Mouse (Mus musculus) intestine, embryonic 14.5 days (tissue): ENCODE results near the gene Xpnpep1. TPM values are rescaled to one million over a fixed set of nuclear protein-coding genes. Genes with fewer than 3 reads are reported as not detected.

Experiments used
- ATAC-seq: fragments of 200-750 bp; cut with Nextera tagmentation; replicated peaks from 2 replicates; pipeline ENCODE4 v1.8.0; 2017; ENCODE audit warnings: low read depth, moderate number of reproducible peaks, moderate TSS enrichment, moderate library complexity; ENCODE audit not compliant: low FRiP score, low TSS enrichment
- DNase-seq: peaks from one replicate; pipeline ENCODE4 v3.0.0-alpha.2; 2018; ENCODE audit warnings: low spot score
- H3K27ac ChIP-seq: fragments of 300-500 bp; sonication (generic); 2 replicates; pipeline ENCODE4 v1.5.1; 2014; ENCODE audit warnings: low read depth, mild to moderate bottlenecking, control low read depth
- H3K27me3 ChIP-seq: fragments of 300-500 bp; sonication (generic); replicated peaks from 2 replicates; pipeline ENCODE4 v1.6.1; 2014; ENCODE audit warnings: low read length, control low read depth; ENCODE audit not compliant: control insufficient read depth, insufficient read depth
- H3K36me3 ChIP-seq: fragments of 300-500 bp; sonication (generic); 2 replicates; pipeline ENCODE4 v1.6.1; 2014; ENCODE audit warnings: low read length, control low read depth; ENCODE audit not compliant: control insufficient read depth, insufficient read depth
- H3K4me1 ChIP-seq: fragments of 300-500 bp; sonication (generic); replicated peaks from 2 replicates; pipeline ENCODE4 v1.6.1; 2014; ENCODE audit warnings: low read length, control low read depth, mixed read lengths; ENCODE audit not compliant: control insufficient read depth, insufficient read depth
- H3K4me2 ChIP-seq: fragments of 300-500 bp; sonication (generic); 2 replicates; pipeline ENCODE4 v1.6.1; 2014; ENCODE audit warnings: low read length
- H3K4me3 ChIP-seq: fragments of 300-500 bp; sonication (generic); 2 replicates; pipeline ENCODE4 v1.5.1; 2014; ENCODE audit warnings: low read depth, low read length, control low read depth, mixed read lengths
- H3K9ac ChIP-seq: fragments of 300-500 bp; sonication (generic); 2 replicates; pipeline ENCODE4 v1.6.1; 2014; ENCODE audit warnings: mild to moderate bottlenecking, low read length
- H3K9me3 ChIP-seq: fragments of 300-500 bp; sonication (generic); 2 replicates; pipeline ENCODE4 v1.6.1; 2016; ENCODE audit warnings: low read length, control low read depth; ENCODE audit not compliant: control insufficient read depth
- WGBS: fragments of 180-500 bp; shearing (Covaris S2); extraction: QIAGEN DNeasy Blood & Tissue Kit; methylation state at CpG from one replicate; pipeline ENCODE4 v1.1.7; 2014; 5-methylcytosine and 5-hydroxymethylcytosine counted together
- polyA plus RNA-seq: library from polyadenylated mRNA; unstranded; fragments of >200 nt; fragmentation: Nextera tagmentation; extraction: Ambion mirVana; gene quantifications from 2 replicates; pipeline ENCODE4 v1.2.1, GENCODE M21; 2014

The Xpnpep1 gene
- polyA plus RNA-seq, 1 experiment from 2014 or later = 185 TPM

DNA sequence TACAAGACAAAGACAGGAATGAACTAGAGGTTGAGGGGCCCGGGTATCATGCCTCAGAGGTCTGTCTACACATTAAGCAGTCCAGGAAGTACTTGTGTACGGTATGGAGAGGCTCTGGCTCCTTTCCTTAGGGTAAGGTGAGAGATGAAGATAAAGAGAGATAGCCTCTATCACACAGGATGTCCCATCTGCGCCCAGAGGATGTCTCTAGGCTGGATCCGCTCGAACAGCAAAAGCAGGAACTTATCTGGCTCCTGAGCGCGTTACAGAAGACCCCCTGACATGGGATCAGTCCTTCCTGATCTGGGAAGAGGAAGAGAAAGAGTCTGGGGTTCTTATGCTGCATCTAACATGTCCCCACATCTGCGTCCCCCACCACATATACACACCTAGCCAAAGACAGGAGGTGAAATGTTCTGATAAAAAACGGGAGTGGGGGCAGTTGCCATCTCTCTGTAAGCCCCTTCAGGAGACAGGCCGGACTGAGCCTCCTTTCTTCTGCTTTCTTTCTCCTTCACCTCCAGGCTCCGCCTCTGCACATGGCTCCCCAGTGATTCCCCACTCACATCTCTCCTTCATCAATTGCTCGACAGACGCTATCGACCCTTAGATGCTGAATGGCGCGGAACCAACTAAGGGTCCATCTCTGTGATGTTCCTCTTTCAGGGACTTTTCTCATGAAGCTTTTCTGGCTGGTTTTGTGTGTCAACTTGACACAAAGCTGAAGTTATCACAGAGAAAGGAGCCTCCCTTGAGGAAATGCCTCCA is 19.5 kb upstream of the Xpnpep1 start:
- Histone ChIP-seq H3K9me3 (no peaks in the 10 kb centered on the region), H3K27me3 (no peaks in the 10 kb centered on the region), H3K4me2 (no peak overlapping the region), H3K36me3 (no peaks in the 10 kb centered on the region), H3K27ac (no peak overlapping the region), H3K4me3 (no peak overlapping the region), H3K9ac (no peak overlapping the region), H3K4me1 (peaks cover 8% of the 10 kb centered on the region)
- ATAC-seq (no peak), DNase-seq (no peak)
- WGBS = 86% methylated on average over 16 of the region's 16 CpGs

DNA sequence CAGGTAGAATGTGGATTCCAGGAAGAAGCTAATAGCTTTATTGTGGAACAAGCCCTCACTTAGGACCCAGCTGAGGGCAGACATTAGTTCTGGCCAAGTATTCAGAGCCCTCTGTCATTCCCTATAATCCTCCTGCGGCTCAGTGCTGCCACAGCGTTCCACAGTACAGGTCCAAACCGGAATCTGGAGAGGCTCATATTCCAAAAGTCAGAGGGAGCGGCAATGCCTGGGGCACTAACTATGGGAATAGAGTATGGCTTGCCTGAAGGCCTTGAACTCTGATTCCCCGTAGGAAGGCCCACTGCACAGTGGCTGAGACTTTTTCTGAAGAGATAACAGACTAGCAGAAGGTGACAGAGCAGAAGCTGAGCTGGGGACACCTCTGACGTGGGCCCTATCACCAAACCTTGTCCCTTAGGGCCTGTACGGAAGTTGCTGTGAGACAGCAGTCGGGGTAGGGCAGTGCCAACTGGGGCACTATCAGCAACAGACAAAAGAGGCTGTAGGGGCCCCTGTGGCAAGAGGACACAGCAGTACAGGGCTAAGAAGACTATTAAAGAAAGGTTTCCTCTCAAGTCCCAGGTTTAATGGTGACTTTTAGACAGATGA is 18.8 kb upstream of the Xpnpep1 start:
- peak overlapping the region; percentile 24 for H3K27ac ChIP-seq
- H3K9ac ChIP-seq = no peak overlapping the region
- H3K4me3 ChIP-seq = no peak overlapping the region
- DNase-seq = no peak
- H3K4me1 ChIP-seq = peaks cover 6% of the 10 kb centered on the region
- ATAC-seq = no peak
- H3K9me3 ChIP-seq = no peaks in the 10 kb centered on the region
- no peak overlapping the region for H3K4me2 ChIP-seq
- WGBS = 77% methylated on average over 8 of the region's 8 CpGs
- no peaks in the 10 kb centered on the region for H3K36me3 ChIP-seq
- no peaks in the 10 kb centered on the region for H3K27me3 ChIP-seq

GRCm38 (mm10) chr19:53057980-53058725 is 18.1 kb upstream of the Xpnpep1 start:
- Histone ChIP-seq H3K9me3 (no peaks in the 10 kb centered on the region), H3K27ac (peak overlapping the region; percentile 24), H3K36me3 (no peaks in the 10 kb centered on the region), H3K4me1 (peaks cover 6% of the 10 kb centered on the region), H3K27me3 (no peaks in the 10 kb centered on the region), H3K9ac (no peak overlapping the region), H3K4me2 (no peak overlapping the region), H3K4me3 (no peak overlapping the region)
- WGBS = 61% methylated on average over 16 of the region's 16 CpGs
- ATAC-seq (no peak; the same call in 1 of the 2 replicates), DNase-seq (no peak)

DNA sequence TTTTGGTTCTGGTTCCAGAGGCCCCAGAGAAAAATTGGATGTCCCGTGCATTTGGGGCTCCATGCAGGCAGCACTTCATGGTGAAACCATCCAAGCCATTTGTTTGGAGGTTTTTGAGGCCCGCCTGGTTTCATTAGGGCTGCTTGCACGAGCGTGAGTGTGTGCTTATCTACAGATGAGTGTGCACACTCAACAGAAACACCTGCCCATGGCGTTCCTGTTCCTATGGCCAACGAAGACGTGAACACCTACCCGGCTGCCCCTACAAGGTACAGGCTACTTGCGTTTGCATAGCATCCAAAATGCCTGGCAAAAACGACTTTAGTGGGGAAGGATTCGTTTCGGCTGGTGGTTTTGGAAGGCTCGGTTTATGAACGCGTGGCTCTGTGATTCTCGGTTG is 13.3 kb upstream of the Xpnpep1 start:
- Histone ChIP-seq H3K36me3 (no peaks in the 10 kb centered on the region), H3K9me3 (no peaks in the 10 kb centered on the region), H3K4me1 (no peaks in the 10 kb centered on the region), H3K9ac (no peak overlapping the region), H3K27me3 (no peaks in the 10 kb centered on the region), H3K4me2 (no peak overlapping the region), H3K4me3 (no peak overlapping the region), H3K27ac (no peak overlapping the region)
- DNase-seq = no peak
- ATAC-seq = no peak
- 92% methylated on average over 16 of the region's 16 CpGs for WGBS

DNA sequence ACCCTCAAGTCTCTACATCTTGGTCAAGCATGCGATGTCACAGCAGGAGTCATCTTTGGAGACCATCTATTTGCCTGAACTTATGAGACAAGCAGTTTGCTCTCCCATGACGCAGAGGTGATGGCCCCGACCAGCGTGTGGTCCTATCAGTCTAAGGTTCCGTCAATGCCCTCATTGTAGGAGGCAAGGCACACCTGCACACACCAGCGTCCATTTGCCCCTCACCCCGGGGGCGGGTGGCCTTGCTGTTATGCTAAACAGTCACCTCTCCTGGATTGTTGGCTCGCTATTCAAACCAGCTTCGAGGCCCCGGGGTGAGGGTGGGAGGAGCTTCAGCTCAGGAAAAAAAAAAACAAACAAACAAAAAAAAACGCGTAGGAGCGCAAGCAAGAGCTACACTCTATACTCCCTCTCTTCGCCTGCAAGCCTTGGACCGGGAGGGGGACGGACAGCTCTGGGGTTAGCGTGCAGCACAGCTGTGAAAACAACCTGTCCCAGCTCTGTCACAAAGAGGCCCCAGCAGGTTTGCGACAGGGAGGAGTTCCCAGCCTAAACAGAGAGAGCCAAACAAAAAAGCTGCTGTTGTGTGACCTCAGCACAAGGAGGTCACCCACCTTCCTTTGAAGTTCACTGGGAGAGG is 12.1 kb upstream of the Xpnpep1 start:
- Histone ChIP-seq H3K9ac (no peak overlapping the region), H3K4me2 (no peak overlapping the region), H3K4me3 (no peak overlapping the region), H3K9me3 (no peaks in the 10 kb centered on the region), H3K4me1 (no peaks in the 10 kb centered on the region), H3K36me3 (no peaks in the 10 kb centered on the region), H3K27me3 (no peaks in the 10 kb centered on the region), H3K27ac (no peak overlapping the region)
- ATAC-seq (no peak), DNase-seq (no peak)
- 44% methylated on average over 19 of the region's 19 CpGs for WGBS

- Histone ChIP-seq H3K27ac (no peak overlapping the region), H3K9ac (no peak overlapping the region), H3K27me3 (no peaks in the 10 kb centered on the region), H3K9me3 (no peaks in the 10 kb centered on the region), H3K4me1 (no peaks in the 10 kb centered on the region), H3K4me2 (no peak overlapping the region), H3K4me3 (no peak overlapping the region), H3K36me3 (no peaks in the 10 kb centered on the region)
- DNase-seq (no peak), ATAC-seq (no peak)
- 64% methylated on average over 18 of the region's 18 CpGs for WGBS
Observed at GRCm38 (mm10) chr19:53051288-53051985, 11.4 kb upstream of the Xpnpep1 start.

DNA sequence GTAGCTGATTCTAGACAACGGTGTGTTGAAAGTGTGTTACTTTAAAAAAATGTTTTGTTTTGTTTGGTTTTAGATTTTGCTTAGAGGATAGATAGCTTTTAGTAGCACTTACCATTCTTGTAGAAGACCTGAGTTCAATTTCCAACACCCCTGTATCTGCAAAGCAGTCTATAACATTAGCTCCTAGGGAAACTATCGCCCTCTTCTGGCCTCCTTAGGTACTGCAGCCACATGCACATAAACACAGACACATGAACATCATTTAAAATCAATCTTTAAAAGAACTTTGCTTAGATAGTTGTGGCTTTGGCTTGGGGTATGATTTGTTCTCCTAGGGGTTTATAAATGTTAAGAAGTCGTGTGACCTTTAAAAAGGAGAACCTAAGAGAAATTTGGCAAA is 10.1 kb upstream of the Xpnpep1 start:
- Histone ChIP-seq H3K27me3 (no peaks in the 10 kb centered on the region), H3K27ac (no peak overlapping the region)
- ATAC-seq = no peak

GRCm38 (mm10) chr19:53047208-53047607 is 7.2 kb upstream of the Xpnpep1 start:
- no peak overlapping the region for H3K4me3 ChIP-seq
- no peaks in the 10 kb centered on the region for H3K36me3 ChIP-seq
- WGBS = 81% methylated on average over 5 of the region's 5 CpGs
- no peaks in the 10 kb centered on the region for H3K9me3 ChIP-seq
- no peak overlapping the region for H3K27ac ChIP-seq
- ATAC-seq (no peak), DNase-seq (no peak)
- no peak overlapping the region for H3K4me2 ChIP-seq
- no peak overlapping the region for H3K9ac ChIP-seq
- H3K4me1 ChIP-seq = no peaks in the 10 kb centered on the region
- H3K27me3 ChIP-seq = no peaks in the 10 kb centered on the region

More for the DNA sequence above, 10.1 kb upstream of the Xpnpep1 start:
- DNase-seq = no peak
- Histone ChIP-seq H3K4me1 (no peaks in the 10 kb centered on the region), H3K36me3 (no peaks in the 10 kb centered on the region), H3K9me3 (no peaks in the 10 kb centered on the region), H3K9ac (no peak overlapping the region), H3K4me2 (no peak overlapping the region), H3K4me3 (no peak overlapping the region)
- 83% methylated on average over 3 of the region's 3 CpGs for WGBS
